Mouse (Mus musculus): ENCODE measurements around the gene Ushbp1.
"Not testable (repeated sequence)": the region's sequence is repeated elsewhere in the genome, so short reads cannot be mapped to it uniquely, and the experiment has no call there.

Gene Ushbp1

GRCm38 (mm10) chr8:71395629-71396028, at the start of gene Ushbp1:
Ushbp1 (minus strand) TSS chr8:71395802.
- no peak for DNase-seq (ENCODE audit: low spot score)

- no peak for DNase-seq (ENCODE audit: low spot score)
These were observed 49.5 kb upstream of the Ushbp1 start for GRCm38 (mm10) chr8:71445096-71445495.

DNA sequence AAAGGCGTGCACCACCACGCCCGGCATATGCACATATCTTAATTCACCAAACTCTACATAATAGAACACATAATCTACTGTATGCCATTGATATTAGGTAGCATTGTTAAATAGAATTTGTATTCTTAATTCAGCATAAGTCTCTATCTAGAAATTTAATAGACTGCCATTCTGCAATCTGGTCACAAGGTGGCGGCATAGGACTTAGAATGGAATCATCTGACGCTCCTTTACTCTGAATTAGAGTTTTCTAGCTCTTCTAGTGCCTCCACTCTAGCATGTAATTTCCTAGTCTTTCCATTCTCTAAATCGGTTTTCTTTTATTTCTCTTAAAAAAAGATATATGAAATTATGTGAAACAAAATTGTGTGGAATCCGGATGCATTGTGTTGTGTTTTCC, 45.8 kb upstream of the Ushbp1 start:
- DNase-seq (ENCODE audit: low spot score) = no peak

DNA sequence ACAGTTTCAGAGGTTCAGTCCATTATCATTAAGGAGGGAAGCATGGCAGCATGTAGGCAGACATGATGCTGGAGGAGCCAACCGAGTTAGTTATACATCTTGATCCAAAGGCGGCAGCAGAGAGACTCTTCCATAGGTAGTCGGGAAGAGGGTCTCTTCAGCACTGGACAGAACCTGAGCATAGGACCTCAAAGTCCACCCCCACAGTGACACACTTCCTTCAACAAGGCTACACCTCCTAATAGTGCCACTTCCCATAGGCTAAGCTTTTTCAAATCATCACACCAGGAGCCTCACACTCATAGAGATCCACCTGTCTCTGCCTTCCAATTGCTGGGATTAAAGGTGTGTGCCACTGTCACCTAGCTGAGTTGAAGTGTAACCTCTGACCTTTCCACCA, 41.4 kb upstream of the Ushbp1 start:
- DNase-seq (ENCODE audit: low spot score) = no peak

- not testable (repeated sequence) for DNase-seq (ENCODE audit: low spot score)
These were observed 37.3 kb upstream of the Ushbp1 start for GRCm38 (mm10) chr8:71432935-71433334.

DNA sequence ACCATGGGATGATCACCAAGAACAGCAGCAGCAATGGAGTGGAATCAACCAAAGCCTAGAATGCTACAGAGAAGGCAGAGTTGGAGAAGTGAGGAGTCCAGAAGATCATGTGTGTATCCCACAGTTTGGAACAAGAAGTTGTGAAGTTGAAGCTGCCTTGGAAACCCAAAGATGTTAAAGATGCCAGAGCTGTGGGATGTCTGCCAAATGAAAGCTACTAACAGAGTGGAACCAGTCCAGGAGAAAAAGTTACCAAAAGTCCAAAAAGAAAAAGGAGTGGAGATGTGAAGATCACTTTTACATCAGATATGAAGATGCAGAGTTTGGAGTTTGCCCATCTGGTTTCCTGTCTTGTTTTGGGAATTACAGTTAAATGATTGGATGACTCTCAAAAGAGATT, 26.5 kb upstream of the Ushbp1 start:
- no peak for DNase-seq (ENCODE audit: low spot score)

DNA sequence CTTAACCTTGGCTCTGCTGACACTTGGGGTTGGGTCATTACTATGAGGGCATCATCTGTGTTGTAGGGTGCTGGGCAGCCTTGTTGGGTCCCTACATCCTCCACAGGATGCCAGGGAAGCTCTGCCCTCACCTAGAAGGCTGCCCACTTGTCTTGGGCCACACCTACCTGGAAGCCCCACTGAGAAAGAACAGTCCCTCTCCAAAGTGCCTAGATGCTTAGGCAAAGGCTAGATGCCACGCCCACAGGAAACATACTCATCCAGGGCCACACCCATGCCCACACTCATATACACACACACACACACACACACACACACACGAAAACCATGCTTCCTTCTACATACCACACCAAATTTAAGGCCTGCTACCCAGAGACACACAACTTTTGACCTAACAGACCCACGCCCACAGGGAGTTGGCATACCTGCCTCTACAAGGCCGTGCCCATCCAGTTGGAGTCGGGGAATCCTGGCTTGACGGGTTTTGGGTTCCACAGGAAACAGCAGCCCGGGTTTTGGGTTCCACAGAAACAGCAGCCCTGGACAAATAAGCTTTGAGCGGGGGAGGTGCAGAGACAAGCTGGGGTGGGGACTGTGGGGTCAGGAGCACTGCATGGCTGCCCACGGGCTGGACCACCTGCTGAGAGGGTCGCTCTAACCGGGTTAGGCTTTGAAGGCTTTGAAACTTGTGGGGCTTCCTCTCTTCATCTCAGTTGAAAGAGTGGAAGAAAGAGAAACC, 16.1 kb upstream of the Ushbp1 start:
- no peak for DNase-seq (ENCODE audit: low spot score)

DNA sequence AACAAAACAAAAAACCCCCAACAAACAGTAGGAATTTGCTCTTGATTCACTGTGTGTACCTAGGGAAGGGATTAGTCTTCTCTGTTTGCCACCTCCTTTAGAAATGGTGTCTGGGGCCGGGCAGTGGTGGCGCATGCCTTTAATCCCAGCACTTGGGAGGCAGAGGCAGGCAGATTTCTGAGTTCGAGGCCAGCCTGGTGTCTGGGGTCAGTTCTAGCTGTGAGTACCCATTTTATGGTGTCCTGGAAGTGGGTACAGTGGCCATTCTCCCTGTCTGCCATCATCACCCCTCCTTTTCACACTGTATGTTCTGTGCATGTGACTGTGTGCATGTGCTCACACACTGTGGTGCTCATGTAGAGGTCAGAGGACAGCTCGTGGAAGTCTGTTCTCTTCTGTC, 12.6 kb upstream of the Ushbp1 start:
- no peak for DNase-seq (ENCODE audit: low spot score)

DNA sequence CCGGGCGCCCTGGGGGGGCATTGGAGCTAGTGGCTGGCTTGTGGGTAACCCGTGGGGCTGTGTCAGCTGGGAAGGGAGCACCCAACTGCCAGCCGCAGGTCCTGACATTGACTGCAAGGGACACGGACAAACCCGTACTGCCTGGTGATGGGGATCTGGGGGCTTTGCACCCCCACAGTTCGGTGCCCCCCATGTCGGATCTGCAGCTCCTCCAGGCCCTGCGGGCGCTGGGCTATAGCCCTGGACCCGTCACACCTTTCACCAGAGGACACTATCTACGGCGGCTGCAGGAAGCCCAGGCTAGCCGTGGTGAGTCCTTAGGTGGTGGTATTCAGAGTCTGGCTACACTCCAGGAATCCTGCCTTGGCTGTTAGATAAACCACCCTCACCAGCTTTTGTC, 11.8 kb upstream of the Ushbp1 start:
- DNase-seq (ENCODE audit: low spot score) = no peak

DNA sequence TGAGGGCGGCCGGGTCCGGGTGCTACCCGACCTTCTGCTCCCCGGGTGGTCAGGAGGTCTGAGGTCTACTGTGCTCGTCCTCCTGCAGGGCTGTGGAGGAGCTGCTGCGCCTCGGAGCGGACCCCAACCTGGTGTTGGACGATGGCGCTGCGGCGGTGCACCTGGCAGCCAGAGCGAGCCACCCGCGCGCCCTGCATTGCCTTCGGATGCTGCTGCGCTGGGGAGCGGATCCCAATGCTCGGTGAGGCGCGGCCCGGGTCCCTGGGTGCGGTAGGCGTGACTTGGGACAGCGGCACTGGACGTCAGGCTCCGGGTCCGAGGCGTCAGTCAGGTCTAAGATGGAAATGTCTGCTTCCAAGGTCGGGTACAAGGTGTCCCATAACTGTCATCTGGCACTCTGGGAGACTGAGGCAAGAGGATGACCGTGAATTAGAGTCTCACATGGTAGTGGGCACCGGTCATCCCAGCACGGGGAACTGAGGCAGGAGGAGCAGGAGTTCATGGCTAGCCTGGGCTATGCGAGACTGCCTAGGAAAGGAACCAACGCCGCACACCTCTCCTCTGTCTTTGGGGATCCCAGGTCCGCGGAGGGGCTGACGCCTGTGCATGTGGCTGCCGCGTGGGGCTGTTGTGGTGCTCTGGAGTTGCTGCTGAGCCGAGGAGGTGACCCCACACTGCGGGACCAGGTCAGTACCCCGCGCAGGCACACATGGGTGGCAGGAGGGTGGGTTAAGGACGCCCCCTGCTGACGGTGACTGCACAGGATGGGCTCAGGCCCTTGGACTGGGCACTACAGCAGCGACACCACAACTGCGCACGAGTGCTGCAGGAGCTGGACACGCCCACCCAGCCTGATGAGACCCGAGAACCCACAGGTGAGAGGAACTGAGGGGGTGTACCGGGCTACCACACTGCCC, 10.8 kb upstream of the Ushbp1 start:
- no peak for DNase-seq (ENCODE audit: low spot score)

- DNase-seq (ENCODE audit: low spot score) = peak; percentile 88
These were observed 9.9 kb upstream of the Ushbp1 start, which contains the start of gene Ankle1 for GRCm38 (mm10) chr8:71405401-71406098. Ankle1 (plus strand) TSS chr8:71406010.

- DNase-seq (ENCODE audit: low spot score) = no peak
These were observed 9.3 kb upstream of the Ushbp1 start for GRCm38 (mm10) chr8:71404951-71405351.

DNA sequence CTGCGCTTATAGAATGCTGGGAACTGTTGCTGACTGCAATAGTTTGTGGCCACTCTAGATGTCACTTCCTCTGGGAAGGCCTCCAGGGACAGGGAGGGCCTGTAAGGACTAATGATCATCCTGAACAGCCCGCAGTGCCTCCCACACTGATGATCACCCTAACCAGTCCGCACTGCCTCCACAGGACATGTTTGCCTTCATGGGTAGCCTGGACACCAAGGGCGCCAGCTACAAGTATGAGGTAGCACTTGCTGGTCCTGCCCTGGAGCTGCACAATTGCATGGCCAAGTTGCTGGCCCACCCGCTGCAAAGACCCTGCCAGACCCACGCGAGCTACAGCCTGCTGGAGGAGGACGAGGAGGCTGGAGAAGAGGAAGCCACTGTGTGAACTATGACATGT, 8.4 kb upstream of the Ushbp1 start:
- no peak for DNase-seq (ENCODE audit: low spot score)

GRCm38 (mm10) chr8:71403107-71403885, 7.7 kb upstream of the Ushbp1 start:
- no peak for DNase-seq (ENCODE audit: low spot score)

- DNase-seq (ENCODE audit: low spot score) = no peak
These were observed 6.9 kb upstream of the Ushbp1 start for GRCm38 (mm10) chr8:71402446-71402964.

GRCm38 (mm10) chr8:71401454-71401853, 5.9 kb upstream of the Ushbp1 start:
- DNase-seq (ENCODE audit: low spot score) = no peak

- DNase-seq (ENCODE audit: low spot score) = no peak
These were observed 5.2 kb upstream of the Ushbp1 start for GRCm38 (mm10) chr8:71400826-71401225.

GRCm38 (mm10) chr8:71397701-71398100, 2.1 kb upstream of the Ushbp1 start:
- DNase-seq (ENCODE audit: low spot score) = no peak

- peak; percentile 93 for DNase-seq (ENCODE audit: low spot score)
These were observed 1.2 kb upstream of the Ushbp1 start, which contains the start of gene Babam1 for GRCm38 (mm10) chr8:71396639-71397305. Babam1 (plus strand) TSS chr8:71396861.

- DNase-seq (ENCODE audit: low spot score) = no peak
These were observed 531 bp downstream of the Ushbp1 start for GRCm38 (mm10) chr8:71395071-71395470.

GRCm38 (mm10) chr8:71394481-71394880, 1.1 kb downstream of the Ushbp1 start:
- DNase-seq (ENCODE audit: low spot score) = no peak

Data from left cerebral cortex, adult 11 months (tissue).